Mouse (Mus musculus): ENCODE results near the gene Cd22. TPM values are rescaled to one million over a fixed set of nuclear protein-coding genes. Genes with fewer than 3 reads are reported as not detected.
"Not testable (repeated sequence)": the region's sequence is repeated elsewhere in the genome, so short reads cannot be mapped to it uniquely, and the experiment has no call there.

Gene Cd22
- polyA plus RNA-seq (2015; fragmentation: Nextera tagmentation; extraction: Ambion mirVana): 0.15 and 0.22 TPM in 2 replicates

DNA sequence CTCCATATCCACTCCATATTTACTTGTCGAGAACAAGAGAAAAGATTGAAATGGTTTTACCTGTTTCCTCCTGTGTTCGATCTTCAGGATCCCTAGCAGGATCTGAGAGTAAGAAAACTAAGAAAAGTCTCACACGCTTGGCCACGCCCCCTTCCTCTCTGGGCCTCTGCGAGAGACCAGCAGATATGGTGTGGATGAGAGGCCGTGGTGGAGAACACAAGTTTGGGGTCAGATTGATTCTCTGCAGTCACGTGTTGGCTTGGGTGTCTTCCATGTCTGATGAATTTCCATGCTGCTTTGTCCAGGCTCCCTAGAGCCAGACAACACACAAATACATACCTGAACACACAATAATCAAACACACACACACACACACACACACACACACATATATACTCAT lies at the start of gene Cd22:
Gene Cd22, minus strand, starts transcription at position 167 of the 400 bp plus-strand sequence.
- H3K27me3 ChIP-seq (replicated peaks): no peaks in the 10 kb centered on the region
- WGBS: 57% methylated on average over 7 of the region's 7 CpGs
- no peaks in the 10 kb centered on the region for H3K4me1 ChIP-seq
- no peaks in the 10 kb centered on the region for H3K9me3 ChIP-seq
- H3K27ac ChIP-seq: no peak within 1 kb of the TSS
- no peak within 1 kb of the TSS for H3K9ac ChIP-seq
- ATAC-seq (ENCODE audit: insufficient read depth, low FRiP score, low read depth): no peak
- H3K4me3 ChIP-seq (replicated peaks): no peak within 1 kb of the TSS
- no peaks in the 10 kb centered on the region for H3K36me3 ChIP-seq
- no peak within 1 kb of the TSS for H3K4me2 ChIP-seq

DNA sequence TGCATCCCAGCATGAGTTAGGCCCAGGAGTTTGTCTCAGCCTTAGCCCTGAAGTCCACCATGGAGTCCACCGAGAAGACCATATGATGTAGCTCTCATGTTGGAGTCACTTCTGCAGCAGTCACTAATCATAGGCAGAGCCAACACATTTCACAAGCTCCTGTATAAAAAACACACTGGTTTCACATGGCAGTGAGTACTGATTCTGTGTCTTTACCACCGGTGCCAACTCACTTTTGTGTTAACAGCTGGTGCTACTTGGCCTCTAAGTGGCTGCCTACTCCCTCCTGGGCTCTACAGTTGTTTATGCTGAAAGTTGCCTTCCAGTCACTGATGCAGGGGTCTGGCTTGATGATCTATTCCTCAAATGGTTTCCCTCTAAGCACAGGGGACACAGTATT lies 44.4 kb upstream of the Cd22 start, which contains the start of gene Hamp2:
Gene Hamp2, minus strand, starts transcription at position 101 of the 400 bp plus-strand sequence.
- 84% methylated on average over 2 of the region's 2 CpGs for WGBS
- not testable (repeated sequence) for H3K9me3 ChIP-seq; ATAC-seq (ENCODE audit: insufficient read depth, low FRiP score, low read depth)

DNA sequence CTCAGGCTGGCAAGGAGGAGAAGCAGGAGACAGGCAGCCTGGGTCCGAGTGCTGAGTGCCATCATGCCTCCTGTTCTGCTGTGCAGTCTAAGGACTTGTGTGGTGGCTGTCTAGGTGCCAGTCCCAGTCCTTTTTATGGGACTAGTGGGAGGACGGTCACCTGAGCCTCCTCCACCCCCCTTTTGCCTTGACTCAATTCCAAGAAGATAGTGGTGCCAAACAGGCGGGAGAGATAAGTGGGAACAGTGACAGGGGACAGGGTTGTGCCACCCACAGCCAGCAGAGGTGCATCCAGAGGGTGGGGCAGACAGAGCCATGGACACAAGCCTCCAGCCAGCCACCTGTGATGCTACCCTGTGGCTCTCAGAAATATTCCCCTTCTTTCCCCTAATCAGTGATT lies 43.9 kb upstream of the Cd22 start:
- H3K4me2 ChIP-seq: no peak overlapping the region
- no peaks in the 10 kb centered on the region for H3K27me3 ChIP-seq (replicated peaks)
- no peak overlapping the region for H3K27ac ChIP-seq
- H3K9ac ChIP-seq: no peak overlapping the region
- 51% methylated on average over 3 of the region's 3 CpGs for WGBS
- ATAC-seq (ENCODE audit: insufficient read depth, low FRiP score, low read depth): no peak
- H3K4me1 ChIP-seq: no peaks in the 10 kb centered on the region
- H3K9me3 ChIP-seq: no peaks in the 10 kb centered on the region
- H3K36me3 ChIP-seq: no peaks in the 10 kb centered on the region
- no peak overlapping the region for H3K4me3 ChIP-seq (replicated peaks)

More for the DNA sequence above, 44.4 kb upstream of the Cd22 start, which contains the start of gene Hamp2:
- not testable (repeated sequence) for H3K9ac ChIP-seq; H3K4me1 ChIP-seq; H3K4me3 ChIP-seq (replicated peaks); H3K36me3 ChIP-seq; H3K27ac ChIP-seq; H3K27me3 ChIP-seq (replicated peaks); H3K4me2 ChIP-seq

DNA sequence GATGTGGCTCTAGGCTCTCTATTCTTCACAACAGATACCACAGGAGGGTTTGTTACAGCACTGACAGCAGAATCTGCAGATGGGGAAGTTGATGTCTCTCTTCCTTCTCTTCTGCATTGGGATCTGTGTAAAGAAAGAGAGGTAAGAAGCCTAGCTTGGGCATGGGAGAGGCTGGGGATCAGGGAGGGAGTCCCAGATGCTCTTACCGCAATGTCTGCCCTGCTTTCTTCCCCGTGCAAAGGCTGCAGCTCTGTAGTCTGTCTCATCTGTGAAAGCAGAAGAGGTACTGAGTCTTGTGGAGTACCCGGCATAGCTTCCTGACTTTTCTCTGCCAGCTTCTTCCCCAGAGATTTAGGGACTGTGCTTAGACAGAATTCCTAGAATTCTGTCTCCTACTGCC lies 42.3 kb upstream of the Cd22 start:
- H3K4me1 ChIP-seq; H3K4me3 ChIP-seq (replicated peaks); H3K27ac ChIP-seq; H3K9me3 ChIP-seq; H3K27me3 ChIP-seq (replicated peaks); H3K4me2 ChIP-seq; H3K36me3 ChIP-seq; H3K9ac ChIP-seq; ATAC-seq (ENCODE audit: insufficient read depth, low FRiP score, low read depth): not testable (repeated sequence)
- WGBS: 38% methylated on average over 3 of the region's 3 CpGs

DNA sequence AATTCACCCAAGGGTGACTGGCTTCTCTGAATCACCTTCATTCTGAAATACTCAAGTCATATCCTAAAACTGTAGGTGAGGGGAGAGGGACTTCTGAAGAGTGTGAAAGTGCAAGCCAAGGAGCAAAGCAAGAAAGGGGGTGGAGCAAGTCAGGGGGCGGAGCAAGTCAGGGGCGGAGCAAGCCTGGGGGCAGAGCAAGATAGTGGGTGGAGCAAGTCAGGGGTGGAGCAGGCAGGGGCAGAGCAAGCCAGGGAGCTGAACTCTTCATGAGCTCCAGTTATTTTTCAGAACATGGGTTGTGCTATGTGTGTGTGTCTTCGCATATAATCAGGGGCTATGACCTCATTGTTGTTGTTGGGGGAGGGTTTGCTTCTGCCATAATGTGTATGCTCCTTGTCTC lies 40.1 kb upstream of the Cd22 start:
- Histone ChIP-seq H3K27me3 (replicated peaks) (no peaks in the 10 kb centered on the region), H3K27ac (no peak overlapping the region), H3K4me2 (no peak overlapping the region), H3K36me3 (no peaks in the 10 kb centered on the region), H3K9ac (no peak overlapping the region), H3K4me1 (no peaks in the 10 kb centered on the region), H3K9me3 (no peaks in the 10 kb centered on the region), H3K4me3 (replicated peaks) (no peak overlapping the region)
- no peak for ATAC-seq (ENCODE audit: insufficient read depth, low FRiP score, low read depth)
- WGBS: 61% methylated on average over 3 of the region's 3 CpGs

DNA sequence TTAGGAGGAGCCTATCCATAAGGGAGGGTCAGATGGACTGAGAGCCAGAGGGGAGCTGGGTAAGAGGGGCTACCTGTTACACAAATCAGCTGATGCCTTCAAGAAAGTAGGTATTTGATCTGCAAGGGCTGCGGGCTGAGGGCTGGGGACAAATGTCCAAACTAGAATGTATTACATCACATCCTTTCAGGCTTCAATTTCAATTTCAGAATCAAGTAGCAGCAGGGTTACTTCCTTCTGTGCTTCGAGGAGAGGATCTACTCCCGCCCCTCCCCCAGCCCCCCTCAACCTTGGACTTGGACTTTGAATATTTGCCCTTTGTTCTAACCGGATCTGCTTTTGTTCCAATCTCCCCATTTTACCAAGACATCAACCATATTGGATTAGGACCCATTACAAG lies 37.1 kb upstream of the Cd22 start:
- Histone ChIP-seq H3K9ac (no peak overlapping the region), H3K9me3 (no peaks in the 10 kb centered on the region), H3K4me2 (no peak overlapping the region), H3K36me3 (no peaks in the 10 kb centered on the region), H3K27me3 (replicated peaks) (no peaks in the 10 kb centered on the region), H3K4me3 (replicated peaks) (no peak overlapping the region), H3K27ac (no peak overlapping the region), H3K4me1 (no peaks in the 10 kb centered on the region)
- WGBS: 46% methylated on average over 4 of the region's 4 CpGs
- no peak for ATAC-seq (ENCODE audit: insufficient read depth, low FRiP score, low read depth)

DNA sequence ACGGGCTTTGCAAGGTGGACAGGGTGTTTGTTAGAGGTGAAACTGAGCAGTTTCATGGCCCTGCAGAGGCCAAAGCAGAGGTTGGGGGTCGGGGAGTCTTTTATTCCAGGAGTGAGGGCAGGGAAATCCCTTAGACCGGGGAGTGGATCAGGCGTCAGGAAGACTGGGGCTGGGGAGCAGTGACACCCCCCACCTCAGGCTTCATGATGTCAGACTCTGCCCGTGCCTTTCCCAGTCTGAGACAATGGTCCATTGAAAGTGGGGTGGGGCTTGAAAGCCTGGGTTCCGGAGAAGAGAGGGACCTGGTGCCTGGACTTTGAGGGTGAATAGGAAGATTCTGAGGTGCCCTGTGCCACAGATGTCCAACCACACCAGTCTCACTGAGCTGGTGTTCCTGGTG lies 36.6 kb upstream of the Cd22 start:
- H3K4me1 ChIP-seq: no peaks in the 10 kb centered on the region
- no peak overlapping the region for H3K27ac ChIP-seq
- H3K36me3 ChIP-seq: no peaks in the 10 kb centered on the region
- no peak for ATAC-seq (ENCODE audit: insufficient read depth, low FRiP score, low read depth)
- no peak overlapping the region for H3K4me2 ChIP-seq
- WGBS: 32% methylated on average over 6 of the region's 6 CpGs
- H3K9ac ChIP-seq: no peak overlapping the region
- no peaks in the 10 kb centered on the region for H3K27me3 ChIP-seq (replicated peaks)
- no peak overlapping the region for H3K4me3 ChIP-seq (replicated peaks)
- no peaks in the 10 kb centered on the region for H3K9me3 ChIP-seq

DNA sequence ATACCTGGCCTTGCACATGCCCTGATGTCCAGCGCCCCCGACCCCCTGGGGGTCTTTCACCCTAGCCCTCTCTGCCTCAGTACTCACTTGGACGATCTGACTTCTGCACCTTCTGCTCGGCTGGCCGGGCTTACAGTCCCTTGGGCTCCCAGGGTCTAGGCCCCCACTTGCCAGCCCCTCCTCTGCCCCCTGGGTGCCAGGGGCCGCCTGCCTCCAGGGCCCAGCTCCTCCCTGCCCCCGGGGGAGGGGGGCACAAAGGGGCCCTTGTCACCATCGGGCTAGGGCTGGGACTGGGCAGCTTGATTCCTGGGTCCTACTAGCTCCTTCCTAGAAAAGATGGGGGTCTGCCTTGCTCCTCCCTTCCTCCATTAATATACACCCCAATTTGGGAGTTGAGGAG lies 34.6 kb upstream of the Cd22 start, which contains the start of gene Mag:
Gene Mag, minus strand, starts transcription at position 142 of the 400 bp plus-strand sequence.
- Histone ChIP-seq H3K4me1 (no peaks in the 10 kb centered on the region), H3K4me3 (replicated peaks) (no peak within 1 kb of the TSS), H3K27me3 (replicated peaks) (no peaks in the 10 kb centered on the region), H3K36me3 (no peaks in the 10 kb centered on the region), H3K9me3 (no peaks in the 10 kb centered on the region), H3K4me2 (no peak within 1 kb of the TSS), H3K27ac (no peak within 1 kb of the TSS), H3K9ac (no peak within 1 kb of the TSS)
- 71% methylated on average over 8 of the region's 8 CpGs for WGBS
- ATAC-seq (ENCODE audit: insufficient read depth, low FRiP score, low read depth): no peak

DNA sequence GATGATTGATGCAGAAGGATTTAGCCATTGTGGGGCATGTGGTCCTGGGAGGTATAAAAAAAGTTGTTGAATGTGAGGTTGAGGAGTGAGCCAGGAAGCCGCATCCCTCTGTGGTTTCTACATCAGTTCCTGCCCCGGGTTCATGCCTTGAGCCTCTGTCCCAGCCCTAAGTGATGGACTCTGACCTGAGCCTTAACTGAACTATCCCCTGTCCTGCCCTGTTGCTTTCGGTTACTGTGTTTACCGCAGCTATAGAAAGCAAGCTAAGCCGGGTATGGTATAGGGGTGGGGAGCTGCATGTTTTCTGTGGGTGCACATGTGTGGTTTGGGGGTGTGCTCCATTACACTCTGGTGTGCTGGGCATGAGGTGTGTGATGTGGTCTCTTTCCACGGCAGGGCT lies 29.6 kb upstream of the Cd22 start:
- Histone ChIP-seq H3K36me3 (no peaks in the 10 kb centered on the region), H3K4me1 (peaks cover 9% of the 10 kb centered on the region; the same call in 1 of the 2 replicates), H3K27ac (no peak overlapping the region), H3K9me3 (no peaks in the 10 kb centered on the region), H3K27me3 (replicated peaks) (no peaks in the 10 kb centered on the region), H3K4me2 (no peak overlapping the region), H3K4me3 (replicated peaks) (no peak overlapping the region), H3K9ac (no peak overlapping the region)
- WGBS: 65% methylated on average over 6 of the region's 6 CpGs
- no peak for ATAC-seq (ENCODE audit: insufficient read depth, low FRiP score, low read depth)

DNA sequence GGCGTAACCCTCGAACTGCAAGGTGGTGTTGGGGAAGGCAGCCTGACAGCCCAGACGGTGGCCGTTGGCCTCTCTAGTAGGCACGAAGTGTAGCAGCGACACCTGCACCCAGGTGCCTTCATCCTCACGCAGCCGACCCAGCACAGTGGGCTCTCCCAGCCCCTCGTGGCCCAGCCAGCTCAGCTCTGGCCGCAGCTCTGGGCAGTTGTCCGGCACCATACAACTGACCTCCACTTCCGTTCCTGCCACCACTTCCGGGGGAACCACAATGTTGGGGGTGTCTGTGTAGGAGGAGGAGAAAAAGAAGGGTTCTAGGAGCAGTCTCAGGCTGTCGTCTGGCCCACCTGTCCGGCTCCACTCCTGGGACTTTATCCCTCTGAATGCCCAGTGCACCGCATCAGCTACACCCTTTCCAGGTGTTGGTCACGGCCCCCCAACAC lies 28.9 kb upstream of the Cd22 start:
- 20% methylated on average over 16 of the region's 17 CpGs for WGBS
- peaks cover 9% of the 10 kb centered on the region; the same call in 1 of the 2 replicates for H3K4me1 ChIP-seq
- no peak overlapping the region for H3K9ac ChIP-seq
- H3K27me3 ChIP-seq (replicated peaks): no peaks in the 10 kb centered on the region
- H3K4me3 ChIP-seq (replicated peaks): peak overlapping the region; percentile 17
- no peaks in the 10 kb centered on the region for H3K36me3 ChIP-seq
- no peaks in the 10 kb centered on the region for H3K9me3 ChIP-seq
- ATAC-seq (ENCODE audit: insufficient read depth, low FRiP score, low read depth): no peak
- no peak overlapping the region for H3K27ac ChIP-seq
- H3K4me2 ChIP-seq: peak overlapping the region; percentile 52

DNA sequence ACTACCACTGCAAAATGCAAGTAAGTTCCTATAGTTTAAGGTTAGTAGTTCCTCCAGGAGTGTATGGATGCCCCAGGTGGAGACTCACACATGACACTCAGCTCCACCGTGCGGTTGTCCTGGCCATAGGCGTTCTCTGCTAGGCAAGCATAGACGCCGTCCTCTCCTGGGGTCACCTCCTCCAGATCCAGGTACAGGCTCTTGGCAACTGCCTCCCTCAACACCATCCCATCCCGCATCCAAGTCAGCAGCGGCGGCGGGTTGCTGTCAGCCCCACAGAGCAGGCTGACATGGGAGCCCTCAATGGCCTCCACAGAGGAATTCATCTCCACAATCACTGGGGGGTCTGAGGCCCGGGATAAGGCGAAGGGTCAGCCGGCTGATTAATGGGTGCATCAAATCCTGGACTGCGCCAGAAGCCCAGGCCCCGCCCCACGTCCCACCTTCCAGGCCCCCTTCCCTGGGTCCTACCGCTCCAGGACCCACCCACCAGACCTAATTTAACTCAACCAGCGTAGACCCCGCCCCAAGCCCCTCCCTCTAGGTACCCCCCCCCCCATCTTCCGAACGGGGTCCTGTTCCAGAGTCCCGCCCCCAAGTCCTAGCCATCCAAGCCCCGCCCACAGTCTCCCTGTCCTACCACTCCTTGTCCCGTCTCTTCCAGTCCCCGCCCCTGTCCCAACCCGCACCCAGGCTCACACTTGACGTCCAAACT lies 28.3 kb upstream of the Cd22 start:
- Histone ChIP-seq H3K4me3 (replicated peaks) (peak overlapping the region; percentile 17), H3K27me3 (replicated peaks) (no peaks in the 10 kb centered on the region), H3K27ac (no peak overlapping the region), H3K36me3 (no peaks in the 10 kb centered on the region), H3K4me1 (peaks cover 9% of the 10 kb centered on the region; the same call in 1 of the 2 replicates), H3K4me2 (peak overlapping the region; percentile 52), H3K9ac (no peak overlapping the region), H3K9me3 (no peaks in the 10 kb centered on the region)
- ATAC-seq (ENCODE audit: insufficient read depth, low FRiP score, low read depth): peak; percentile 78
- WGBS: 2% methylated on average over 25 of the region's 26 CpGs

DNA sequence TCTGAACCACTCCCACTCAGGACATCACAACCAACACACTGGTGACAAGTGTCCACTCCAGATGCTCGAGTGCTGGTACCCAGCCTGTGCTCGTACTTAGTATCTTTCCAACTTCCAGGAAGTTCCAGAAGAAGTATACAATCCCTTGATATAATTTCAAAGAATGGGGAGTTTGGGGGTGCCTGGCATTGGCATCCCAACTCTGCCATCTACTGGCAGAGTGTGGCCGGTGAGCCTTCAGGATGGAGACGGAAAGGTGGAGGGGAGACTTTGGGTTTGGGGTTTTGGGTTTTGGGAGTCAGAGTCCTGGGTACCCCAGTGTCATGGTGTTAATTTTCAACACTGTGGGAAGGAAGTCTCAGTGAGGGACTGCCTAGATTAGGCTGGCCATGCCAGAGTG lies 23.9 kb upstream of the Cd22 start:
- H3K9me3 ChIP-seq: no peaks in the 10 kb centered on the region
- H3K4me1 ChIP-seq: peaks cover 9% of the 10 kb centered on the region
- no peak overlapping the region for H3K9ac ChIP-seq
- WGBS: 40% methylated on average over 4 of the region's 4 CpGs
- no peak overlapping the region for H3K4me2 ChIP-seq
- no peaks in the 10 kb centered on the region for H3K36me3 ChIP-seq
- H3K4me3 ChIP-seq (replicated peaks): no peak overlapping the region
- no peak for ATAC-seq (ENCODE audit: insufficient read depth, low FRiP score, low read depth)
- no peak overlapping the region for H3K27ac ChIP-seq
- H3K27me3 ChIP-seq (replicated peaks): no peaks in the 10 kb centered on the region
